Comparison of ENCODE assay signal across 27 mouse cellular contexts in genomic region chr16:77406999-77407398, GRCm38 (mm10).
DNase-seq lines count a peak whose midpoint lies in the region; ATAC-seq lines count a peak whose summit lies in the region.
"Had no signal": no experiment of that assay in that cellular context is flagged by ENCODE, and none has a peak within 500 bp of the region (broad histone marks: within the 10 kb centered on the region; RNA-seq: fewer than 3 reads in every experiment).

No protein-coding gene starts in this region.

- no peak overlapping the region for H3K4me3 ChIP-seq in midbrain, embryonic 10.5 days
- no peak overlapping the region for H3K4me3 ChIP-seq in midbrain, embryonic 16.5 days (ENCODE audit: low read depth, low read length)
- H3K4me3 ChIP-seq in hindbrain, embryonic 12.5 days = no peak overlapping the region
- no peak overlapping the region for H3K4me3 ChIP-seq in midbrain, embryonic 12.5 days
- H3K4me3 ChIP-seq: limb, embryonic 12.5 days; liver, embryonic 15.5 days had no signal

- no peak for ATAC-seq in midbrain, embryonic 16.5 days
- ATAC-seq in hindbrain, embryonic 12.5 days (ENCODE audit: low FRiP score) = no peak
- no peak for ATAC-seq in midbrain, embryonic 12.5 days (ENCODE audit: low FRiP score, low read depth)
- no peak for ATAC-seq in erythroid progenitor cell, adult 5-6 weeks (replicated peaks; ENCODE audit: low FRiP score, poor library complexity, severe bottlenecking)
- ATAC-seq: forebrain, embryonic 14.5 days; intestine, postnatal 0 days had no signal

- H3K9me3 ChIP-seq in midbrain, embryonic 10.5 days (replicated peaks) = no peaks in the 10 kb centered on the region
- no peaks in the 10 kb centered on the region for H3K9me3 ChIP-seq in midbrain, embryonic 16.5 days (replicated peaks; ENCODE audit: control insufficient read depth, low read length, poor library complexity, severe bottlenecking)
- H3K9me3 ChIP-seq in hindbrain, embryonic 12.5 days (replicated peaks) = no peaks in the 10 kb centered on the region
- H3K9me3 ChIP-seq in midbrain, embryonic 12.5 days = no peaks in the 10 kb centered on the region
- H3K9me3 ChIP-seq: limb, embryonic 12.5 days; liver, embryonic 15.5 days had no signal

- H3K27me3 ChIP-seq in midbrain, embryonic 10.5 days (ENCODE audit: low read depth, poor library complexity, severe bottlenecking) = no peaks in the 10 kb centered on the region
- no peaks in the 10 kb centered on the region for H3K27me3 ChIP-seq in midbrain, embryonic 16.5 days (ENCODE audit: control insufficient read depth, insufficient read depth, low read depth, low read length)
- H3K27me3 ChIP-seq in hindbrain, embryonic 12.5 days = no peaks in the 10 kb centered on the region
- no peaks in the 10 kb centered on the region for H3K27me3 ChIP-seq in midbrain, embryonic 12.5 days
- H3K27me3 ChIP-seq: limb, embryonic 12.5 days; liver, embryonic 15.5 days had no signal

- H3K4me1 ChIP-seq in midbrain, embryonic 10.5 days = peaks cover 83% of the 10 kb centered on the region
- H3K4me1 ChIP-seq in midbrain, embryonic 16.5 days (ENCODE audit: control insufficient read depth, insufficient read depth, low read length) = peaks cover 28% of the 10 kb centered on the region
- H3K4me1 ChIP-seq in hindbrain, embryonic 12.5 days = peaks cover 39% of the 10 kb centered on the region
- peaks cover 49% of the 10 kb centered on the region for H3K4me1 ChIP-seq in midbrain, embryonic 12.5 days
- H3K4me1 ChIP-seq: liver, embryonic 15.5 days had no signal

- 54% methylated on average over 5 of the region's 5 CpGs for WGBS in midbrain, embryonic 10.5 days
- 42% methylated on average over 5 of the region's 5 CpGs for WGBS in midbrain, embryonic 16.5 days
- 25% methylated on average over 5 of the region's 5 CpGs for WGBS in hindbrain, embryonic 12.5 days
- WGBS in midbrain, embryonic 12.5 days = 41% methylated on average over 5 of the region's 5 CpGs

- peaks cover 5% of the 10 kb centered on the region; the same call in 1 of the 2 replicates for H3K36me3 ChIP-seq in midbrain, embryonic 10.5 days
- no peaks in the 10 kb centered on the region for H3K36me3 ChIP-seq in midbrain, embryonic 16.5 days (ENCODE audit: control insufficient read depth, insufficient read depth, low read length)
- H3K36me3 ChIP-seq in hindbrain, embryonic 12.5 days = no peaks in the 10 kb centered on the region
- no peaks in the 10 kb centered on the region for H3K36me3 ChIP-seq in midbrain, embryonic 12.5 days
- H3K36me3 ChIP-seq: limb, embryonic 12.5 days; liver, embryonic 15.5 days had no signal

- DNase-seq in midbrain, embryonic 10.5 days (ENCODE audit: low spot score) = no peak
- peak; percentile 57 for DNase-seq in embryo, embryonic 10.5 days (ENCODE audit: low spot score)
- DNase-seq in kidney, postnatal 10 days = no peak
- no peak for DNase-seq in gastrocnemius, postnatal 36 days
- DNase-seq: adrenal gland, postnatal 14 days; cerebellum, adult 11 months; cerebellum, adult 9-10 months; gastrocnemius, postnatal 14 days; heart, adult 18-20 months; heart, postnatal 36 days; kidney, postnatal 25 days; lung, embryonic 14.5 days; lung, postnatal 14 days; right cerebral cortex, adult 18-20 months; right cerebral cortex, postnatal 4 days; thymus, adult 18-20 months; thymus, postnatal 25 days had no signal

- peak overlapping the region; percentile 94 for H3K27ac ChIP-seq in midbrain, embryonic 10.5 days (replicated peaks)
- H3K27ac ChIP-seq in midbrain, embryonic 16.5 days (ENCODE audit: low read length) = no peak overlapping the region
- H3K27ac ChIP-seq in hindbrain, embryonic 12.5 days = 0 out of 2 replicates have a peak overlapping the region, but pooled peaks have one; percentile 52
- peak overlapping the region; percentile 61 for H3K27ac ChIP-seq in midbrain, embryonic 12.5 days (replicated peaks)
- H3K27ac ChIP-seq: limb, embryonic 12.5 days; liver, embryonic 15.5 days; stomach, postnatal 0 days had no signal

- H3K4me2 ChIP-seq in midbrain, embryonic 16.5 days (ENCODE audit: low read length) = no peak overlapping the region
- no peak overlapping the region for H3K4me2 ChIP-seq in hindbrain, embryonic 12.5 days (replicated peaks)
- H3K4me2 ChIP-seq in midbrain, embryonic 12.5 days (replicated peaks) = no peak overlapping the region
- H3K4me2 ChIP-seq: heart, embryonic 11.5 days; limb, embryonic 12.5 days; liver, embryonic 15.5 days; lung, embryonic 14.5 days had no signal

- intact Hi-C loops in gastrocnemius, postnatal 36 days (cut with DNase I) = no loop called here

- no peak overlapping the region for H3K9ac ChIP-seq in midbrain, embryonic 16.5 days (ENCODE audit: low read depth, low read length)
- H3K9ac ChIP-seq in hindbrain, embryonic 12.5 days = no peak overlapping the region
- H3K9ac ChIP-seq in midbrain, embryonic 12.5 days (replicated peaks) = no peak overlapping the region
- H3K9ac ChIP-seq: limb, embryonic 12.5 days; liver, embryonic 15.5 days; lung, embryonic 14.5 days had no signal
